Mouse (Mus musculus): ENCODE measurements around the gene Aox2. TPM values are rescaled to one million over a fixed set of nuclear protein-coding genes. Genes with fewer than 3 reads are reported as not detected.

The Aox2 gene
- polyA plus RNA-seq, 1 experiment = 0.02 TPM

DNA sequence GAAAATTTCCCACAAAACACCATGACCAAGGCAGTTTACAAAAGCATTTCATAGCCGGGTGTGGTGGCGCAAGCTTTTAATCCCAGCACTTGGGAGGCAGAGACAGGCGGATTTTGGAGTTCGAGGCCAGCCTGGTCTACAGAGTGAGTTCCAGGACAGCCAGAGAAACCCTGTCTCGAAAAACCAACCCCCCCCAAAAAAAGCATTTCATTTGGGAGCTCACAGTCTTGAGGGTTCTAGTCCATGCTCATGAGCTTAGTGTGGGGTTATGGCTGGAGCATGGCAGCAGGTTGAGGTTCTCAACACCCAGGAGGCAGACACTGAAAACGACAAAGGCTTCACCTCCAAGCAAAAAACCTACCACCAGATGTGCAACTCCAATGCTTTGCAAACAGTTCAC lies 130.0 kb downstream of the Aox2 start:
- 89% methylated on average over 6 of the region's 6 CpGs for WGBS
- peaks cover 41% of the 10 kb centered on the region for H3K36me3 ChIP-seq (ENCODE audit: control insufficient read depth, insufficient read depth, low read length)

GRCm38 (mm10) chr1:58409553-58410197 lies 131.5 kb downstream of the Aox2 start:
- DNase-seq (ENCODE audit: low read depth in 1 of 2, low spot score in 2 of 2) = no peak

More for the DNA sequence above, 130.0 kb downstream of the Aox2 start:
- Histone ChIP-seq H3K27me3 (ENCODE audit: control insufficient read depth, insufficient read depth, low read length) (no peaks in the 10 kb centered on the region), H3K4me1 (ENCODE audit: control insufficient read depth, insufficient read depth, insufficient read length) (no peaks in the 10 kb centered on the region), H3K4me3 (ENCODE audit: extremely low read depth, insufficient read depth, insufficient read length) (no peak overlapping the region), H3K27ac (ENCODE audit: insufficient read depth, low read length) (no peak overlapping the region)
- no peak for DNase-seq (ENCODE audit: low read depth in 1 of 2, low spot score in 2 of 2)
- TF ChIP-seq POLR2A (IDR thresholded peaks at IDR 0.05; ENCODE audit: low read depth, low read length) (no peak), CTCF (IDR thresholded peaks at IDR 0.05; ENCODE audit: extremely low read depth, insufficient read depth, insufficient read length, insufficient replicate concordance) (no peak)

GRCm38 (mm10) chr1:58410198-58410588 lies 132.1 kb downstream of the Aox2 start:
- Histone ChIP-seq H3K27ac (ENCODE audit: insufficient read depth, low read length) (no peak overlapping the region), H3K27me3 (ENCODE audit: control insufficient read depth, insufficient read depth, low read length) (no peaks in the 10 kb centered on the region), H3K4me3 (ENCODE audit: extremely low read depth, insufficient read depth, insufficient read length) (no peak overlapping the region), H3K4me1 (ENCODE audit: control insufficient read depth, insufficient read depth, insufficient read length) (no peaks in the 10 kb centered on the region), H3K36me3 (ENCODE audit: control insufficient read depth, insufficient read depth, low read length) (peaks cover 49% of the 10 kb centered on the region)
- no peak for DNase-seq (ENCODE audit: low read depth in 1 of 2, low spot score in 2 of 2)
- TF ChIP-seq POLR2A (IDR thresholded peaks at IDR 0.05; ENCODE audit: low read depth, low read length) = no peak
- TF ChIP-seq CTCF (IDR thresholded peaks at IDR 0.05; ENCODE audit: extremely low read depth, insufficient read depth, insufficient read length, insufficient replicate concordance) = no peak
- 78% methylated on average over 3 of the region's 3 CpGs for WGBS

More at GRCm38 (mm10) chr1:58409553-58410197, 131.5 kb downstream of the Aox2 start:
- Histone ChIP-seq H3K27me3 (ENCODE audit: control insufficient read depth, insufficient read depth, low read length) (no peaks in the 10 kb centered on the region), H3K4me1 (ENCODE audit: control insufficient read depth, insufficient read depth, insufficient read length) (no peaks in the 10 kb centered on the region), H3K27ac (ENCODE audit: insufficient read depth, low read length) (no peak overlapping the region), H3K4me3 (ENCODE audit: extremely low read depth, insufficient read depth, insufficient read length) (no peak overlapping the region), H3K36me3 (ENCODE audit: control insufficient read depth, insufficient read depth, low read length) (peaks cover 45% of the 10 kb centered on the region)
- WGBS = 76% methylated on average over 5 of the region's 5 CpGs
- no peak for TF ChIP-seq CTCF (IDR thresholded peaks at IDR 0.05; ENCODE audit: extremely low read depth, insufficient read depth, insufficient read length, insufficient replicate concordance)
- no peak for TF ChIP-seq POLR2A (IDR thresholded peaks at IDR 0.05; ENCODE audit: low read depth, low read length)

DNA sequence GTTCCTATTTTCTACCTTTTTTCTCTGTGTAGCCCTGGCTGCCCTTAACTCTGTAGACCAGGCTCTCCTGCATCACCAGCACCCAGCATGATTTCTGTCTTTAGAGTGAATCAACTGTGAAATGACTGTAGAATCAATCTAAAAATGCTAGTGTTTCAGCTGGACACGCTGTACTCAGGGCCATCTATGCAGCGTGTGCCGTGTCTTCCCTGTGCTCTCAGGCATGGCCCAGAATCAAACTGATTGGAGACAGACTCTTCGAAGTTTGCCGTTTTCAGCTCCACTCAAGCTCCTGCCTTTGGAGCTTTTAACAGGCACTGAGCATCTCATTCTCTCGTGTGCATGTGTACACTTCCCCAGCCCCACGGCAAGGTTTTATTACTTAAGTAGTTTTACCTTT lies 132.7 kb downstream of the Aox2 start:
- H3K4me3 ChIP-seq (ENCODE audit: extremely low read depth, insufficient read depth, insufficient read length) = no peak overlapping the region
- WGBS = 90% methylated on average over 7 of the region's 7 CpGs
- TF ChIP-seq CTCF (IDR thresholded peaks at IDR 0.05; ENCODE audit: extremely low read depth, insufficient read depth, insufficient read length, insufficient replicate concordance) (no peak), POLR2A (IDR thresholded peaks at IDR 0.05; ENCODE audit: low read depth, low read length) (no peak)
- DNase-seq (ENCODE audit: low read depth in 1 of 2, low spot score in 2 of 2) = no peak
- no peaks in the 10 kb centered on the region for H3K4me1 ChIP-seq (ENCODE audit: control insufficient read depth, insufficient read depth, insufficient read length)
- peaks cover 51% of the 10 kb centered on the region for H3K36me3 ChIP-seq (ENCODE audit: control insufficient read depth, insufficient read depth, low read length)
- H3K27ac ChIP-seq (ENCODE audit: insufficient read depth, low read length) = no peak overlapping the region
- no peaks in the 10 kb centered on the region for H3K27me3 ChIP-seq (ENCODE audit: control insufficient read depth, insufficient read depth, low read length)

- TF ChIP-seq POLR2A (IDR thresholded peaks at IDR 0.05; ENCODE audit: low read depth, low read length) = no peak
- TF ChIP-seq CTCF (IDR thresholded peaks at IDR 0.05; ENCODE audit: extremely low read depth, insufficient read depth, insufficient read length, insufficient replicate concordance) = no peak
These were observed 137.3 kb downstream of the Aox2 start for GRCm38 (mm10) chr1:58415442-58415841.

GRCm38 (mm10) chr1:58416048-58416447 lies 137.9 kb downstream of the Aox2 start:
- Histone ChIP-seq H3K4me3 (ENCODE audit: extremely low read depth, insufficient read depth, insufficient read length) (no peak overlapping the region), H3K27me3 (ENCODE audit: control insufficient read depth, insufficient read depth, low read length) (no peaks in the 10 kb centered on the region; the same call in 1 of the 2 replicates), H3K4me1 (ENCODE audit: control insufficient read depth, insufficient read depth, insufficient read length) (no peaks in the 10 kb centered on the region), H3K36me3 (ENCODE audit: control insufficient read depth, insufficient read depth, low read length) (peaks cover 75% of the 10 kb centered on the region), H3K27ac (ENCODE audit: insufficient read depth, low read length) (no peak overlapping the region)
- no peak for DNase-seq (ENCODE audit: low read depth in 1 of 2, low spot score in 2 of 2)
- 57% methylated on average over 2 of the region's 2 CpGs for WGBS
- TF ChIP-seq POLR2A (IDR thresholded peaks at IDR 0.05; ENCODE audit: low read depth, low read length) (no peak), CTCF (IDR thresholded peaks at IDR 0.05; ENCODE audit: extremely low read depth, insufficient read depth, insufficient read length, insufficient replicate concordance) (no peak)

More at GRCm38 (mm10) chr1:58415442-58415841, 137.3 kb downstream of the Aox2 start:
- no peaks in the 10 kb centered on the region; the same call in 1 of the 2 replicates for H3K27me3 ChIP-seq (ENCODE audit: control insufficient read depth, insufficient read depth, low read length)
- H3K4me3 ChIP-seq (ENCODE audit: extremely low read depth, insufficient read depth, insufficient read length) = no peak overlapping the region
- no peak overlapping the region for H3K27ac ChIP-seq (ENCODE audit: insufficient read depth, low read length)
- no peaks in the 10 kb centered on the region for H3K4me1 ChIP-seq (ENCODE audit: control insufficient read depth, insufficient read depth, insufficient read length)
- no peak for DNase-seq (ENCODE audit: low read depth in 1 of 2, low spot score in 2 of 2)
- 26% methylated on average over 1 of the region's 1 CpGs for WGBS
- peaks cover 79% of the 10 kb centered on the region for H3K36me3 ChIP-seq (ENCODE audit: control insufficient read depth, insufficient read depth, low read length)

GRCm38 (mm10) chr1:58420032-58420431 lies 141.9 kb downstream of the Aox2 start:
- H3K36me3 ChIP-seq (ENCODE audit: control insufficient read depth, insufficient read depth, low read length) = peaks cover 54% of the 10 kb centered on the region
- 80% methylated on average over 10 of the region's 10 CpGs for WGBS
- TF ChIP-seq CTCF (IDR thresholded peaks at IDR 0.05; ENCODE audit: extremely low read depth, insufficient read depth, insufficient read length, insufficient replicate concordance) = no peak
- no peak for TF ChIP-seq POLR2A (IDR thresholded peaks at IDR 0.05; ENCODE audit: low read depth, low read length)
- no peak overlapping the region for H3K4me3 ChIP-seq (ENCODE audit: extremely low read depth, insufficient read depth, insufficient read length)
- H3K27ac ChIP-seq (ENCODE audit: insufficient read depth, low read length) = no peak overlapping the region
- no peaks in the 10 kb centered on the region; the same call in 1 of the 2 replicates for H3K27me3 ChIP-seq (ENCODE audit: control insufficient read depth, insufficient read depth, low read length)
- peaks cover 5% of the 10 kb centered on the region for H3K4me1 ChIP-seq (ENCODE audit: control insufficient read depth, insufficient read depth, insufficient read length)
- no peak for DNase-seq (ENCODE audit: low read depth in 1 of 2, low spot score in 2 of 2)
